Mouse (Mus musculus) olfactory bulb, adult 2 months (tissue): ENCODE data around the gene Ppp2r2c.

ENCODE experiments used
- CTCF ChIP-seq: fragments of 200-500 bp; IDR thresholded peaks from 2 replicates; pipeline ENCODE4 v1.5.1; 2012; ENCODE audit warnings: low read depth, mild to moderate bottlenecking, low read length, moderate library complexity; ENCODE audit not compliant: insufficient read depth
- POLR2A ChIP-seq: fragments of 200-500 bp; IDR thresholded peaks from 2 replicates; pipeline ENCODE4 v1.6.1; 2012; ENCODE audit warnings: mild to moderate bottlenecking, low read depth, low read length, moderate library complexity; ENCODE audit not compliant: insufficient read depth

DNA sequence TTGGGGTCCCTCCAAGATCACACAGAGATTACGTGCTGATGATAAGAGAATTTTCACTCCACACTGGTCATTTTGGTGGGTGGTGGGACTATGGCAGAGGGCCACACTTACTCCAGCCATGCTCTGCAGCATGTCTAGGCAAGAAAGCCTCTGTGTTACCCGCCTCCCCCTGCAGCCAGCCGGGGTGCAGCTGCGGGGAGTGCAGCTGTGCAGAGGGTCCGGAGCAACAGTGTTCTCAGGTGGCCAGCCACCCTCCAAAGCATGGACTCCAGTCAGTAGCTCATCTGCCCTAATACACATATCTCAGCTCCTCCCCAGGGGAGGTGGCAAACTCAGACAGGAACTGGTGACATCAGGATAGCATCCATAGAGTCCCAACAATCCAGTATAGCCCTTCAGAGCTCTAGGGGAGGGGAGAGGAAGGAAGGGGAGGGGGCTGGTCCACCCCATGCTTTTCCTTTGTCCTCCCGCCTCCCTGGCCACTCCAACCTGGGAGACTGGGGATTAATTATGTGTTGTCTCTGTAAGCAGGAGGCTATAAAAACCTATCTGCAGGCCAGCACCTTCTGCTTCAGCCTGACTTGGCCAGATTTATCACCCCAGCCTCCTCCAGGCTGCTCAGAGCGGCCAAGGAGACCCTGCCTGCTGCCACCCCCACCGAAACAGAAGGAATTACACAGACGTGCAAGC, 19.1 kb downstream of the Ppp2r2c start:
- TF ChIP-seq POLR2A = no peak
- TF ChIP-seq CTCF = no peak
